Mouse (Mus musculus) inflammation-experienced regulatory T-cells, adult 6 months (primary cell): ENCODE data around the gene Gpr146. TPM values are rescaled to one million over a fixed set of nuclear protein-coding genes. Genes with fewer than 3 reads are reported as not detected.
"Not testable (repeated sequence)": the region's sequence is repeated elsewhere in the genome, so short reads cannot be mapped to it uniquely, and the experiment has no call there.

ENCODE experiments used
- ATAC-seq: one replicate; pipeline ENCODE4 v1.8.0; 2017
- polyA plus RNA-seq, 3 experiments: library from polyadenylated mRNA; unstranded; fragments of 100-300 nt; shearing (Covaris generic); gene quantifications; one replicate each; pipeline ENCODE4 v1.2.1; 2017

Gpr146 gene
- 1 to 10 TPM; 3.9 to 5.8 (median 5.2) TPM for polyA plus RNA-seq

DNA sequence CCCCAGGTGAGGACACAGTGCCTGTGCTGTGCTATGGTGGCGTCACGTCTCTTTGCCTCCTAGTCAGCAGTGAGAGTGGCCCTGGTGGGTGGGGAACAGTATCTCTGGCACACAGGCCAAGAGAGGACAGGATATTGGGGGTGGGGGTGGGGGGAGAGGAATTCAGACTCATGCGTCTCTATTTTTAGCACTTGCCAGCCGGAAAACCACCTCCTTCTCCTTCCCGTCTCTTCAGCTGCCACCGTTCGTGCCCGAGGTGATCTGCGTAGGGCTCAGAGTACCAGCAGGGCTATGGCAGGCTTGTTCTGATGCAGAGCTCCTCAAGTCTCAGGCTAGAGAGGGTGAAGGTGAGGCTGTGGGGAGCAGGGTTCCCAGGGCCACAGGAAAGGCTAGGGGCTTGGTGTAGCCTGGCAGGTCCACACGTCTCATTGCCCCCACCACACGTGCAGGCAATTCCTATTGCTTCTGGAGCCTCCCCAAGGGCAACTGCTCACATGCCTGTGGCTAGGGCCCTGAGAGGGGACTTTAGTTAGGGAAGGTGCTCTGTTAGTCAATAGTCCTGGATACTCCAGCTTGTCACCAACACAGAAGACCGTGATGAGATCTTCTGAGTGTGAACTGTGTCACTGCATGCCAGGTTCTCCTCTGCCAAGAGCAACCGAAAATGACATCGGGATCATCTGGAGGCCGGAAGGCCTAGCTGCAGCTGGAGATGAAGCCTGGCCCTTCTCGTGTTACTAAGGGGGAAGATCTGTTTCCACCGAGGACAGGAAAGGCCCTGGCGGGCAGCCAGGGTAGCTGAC is at the start of gene Gpr146:
TSS of gene Gpr146 (plus strand) at position 230 of the 803 bp plus-strand sequence.
- peak; percentile 3 for ATAC-seq

DNA sequence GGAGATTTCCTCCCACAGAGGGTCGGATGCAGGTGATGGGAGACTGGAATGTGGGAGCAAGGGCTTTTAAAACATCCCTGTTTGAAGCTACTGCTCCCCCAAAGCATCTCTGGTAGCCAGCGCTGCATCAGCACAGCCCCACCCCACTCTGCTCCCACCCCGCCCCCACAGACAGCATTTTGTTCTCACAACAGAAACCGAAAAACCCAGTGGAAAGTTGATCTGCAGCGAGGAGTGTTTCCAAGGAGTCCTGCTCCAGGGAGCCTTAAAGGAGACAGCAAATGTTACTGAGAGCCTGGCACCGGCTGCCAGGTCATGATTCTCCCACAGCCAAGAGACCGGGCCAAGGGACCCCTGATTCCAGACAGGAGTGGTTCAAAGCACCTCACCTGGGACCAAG is 46.7 kb upstream of the Gpr146 start:
- ATAC-seq, result no peak

DNA sequence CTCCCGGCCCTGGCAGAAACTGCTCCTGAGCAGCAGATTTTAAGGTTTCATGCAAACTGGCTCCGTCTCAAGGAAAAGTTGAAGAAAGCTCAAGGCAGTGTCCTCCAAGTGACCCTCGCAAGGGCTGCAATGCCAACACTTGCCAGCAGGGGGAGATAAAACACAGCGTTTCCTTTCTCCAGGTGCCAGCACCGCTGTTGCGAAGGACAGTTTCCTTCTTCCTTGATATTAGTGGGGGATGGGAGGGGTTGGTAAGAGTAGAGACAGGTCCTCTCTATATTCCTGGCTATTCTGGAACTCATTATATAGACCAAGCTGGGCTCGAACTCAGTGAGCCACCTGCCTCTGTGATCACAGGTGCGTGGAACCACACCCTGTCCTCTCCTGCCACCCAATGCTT is 45.8 kb upstream of the Gpr146 start:
- ATAC-seq, result no peak

DNA sequence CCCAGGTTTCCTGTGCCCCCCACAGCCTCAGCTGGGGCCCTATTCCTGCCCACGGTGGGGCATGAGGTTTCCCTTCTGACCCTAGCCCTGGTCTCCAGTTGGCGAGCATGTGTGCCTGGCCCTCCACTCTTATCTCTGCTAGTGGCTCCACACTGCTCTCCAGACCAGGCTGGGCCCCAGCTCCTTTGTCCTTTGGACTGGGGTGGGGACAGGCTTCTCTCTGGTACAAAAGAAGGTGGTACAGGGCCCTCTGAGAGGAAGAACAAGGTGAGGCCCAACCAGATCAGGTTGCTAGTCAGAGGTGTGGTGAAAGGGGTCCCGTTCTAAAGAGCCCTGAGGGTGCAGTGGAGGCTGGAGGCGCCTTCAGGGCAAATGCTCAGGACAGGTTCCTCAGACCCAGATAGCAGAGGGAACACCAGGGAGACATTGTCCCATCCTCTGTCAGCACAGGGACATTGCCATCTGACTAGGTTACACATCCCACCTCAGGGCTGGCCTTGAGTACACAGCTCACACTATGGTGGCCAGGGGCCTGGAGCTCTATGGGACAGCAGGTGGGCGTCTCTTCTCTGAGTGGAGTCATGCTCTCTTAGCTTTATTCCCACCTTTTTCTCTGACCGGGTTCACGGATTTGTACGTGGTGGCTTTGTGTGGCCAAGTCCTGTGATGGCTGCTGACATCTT is 44.8 kb upstream of the Gpr146 start:
- ATAC-seq, result no peak

DNA sequence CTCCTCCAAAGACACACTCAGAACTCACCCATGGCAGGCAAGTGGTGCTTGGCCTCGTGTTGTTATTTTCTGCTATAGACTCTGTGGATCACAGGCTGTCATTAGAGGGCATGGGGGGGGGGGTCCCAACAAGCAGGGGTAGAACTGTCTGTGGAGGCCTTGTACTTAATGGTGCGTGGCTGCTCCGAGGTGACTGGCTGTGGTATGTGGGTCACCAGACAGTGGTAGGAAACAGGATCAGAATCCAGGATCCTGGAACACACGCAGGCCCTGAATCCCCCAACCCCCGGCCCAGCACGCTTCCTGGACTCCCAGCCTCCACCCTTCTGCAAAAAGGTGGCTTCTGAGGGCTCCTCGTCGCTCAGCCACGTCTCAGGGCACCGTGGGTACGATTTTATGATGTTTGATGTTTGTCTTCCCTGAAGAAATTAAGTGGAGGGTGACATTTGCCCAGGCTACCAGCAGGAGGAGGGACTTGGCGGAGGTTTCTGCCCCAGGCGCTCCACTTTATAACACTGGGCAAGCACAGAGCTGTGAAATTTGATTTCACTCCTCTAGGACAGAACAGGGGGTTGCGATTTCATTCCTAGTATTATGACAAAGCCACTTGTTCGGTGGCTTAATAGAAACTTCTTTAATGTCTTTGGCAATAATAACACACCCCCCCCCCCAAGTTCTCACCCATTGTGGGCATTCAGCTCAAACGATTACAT is 44.0 kb upstream of the Gpr146 start:
- no peak for ATAC-seq

DNA sequence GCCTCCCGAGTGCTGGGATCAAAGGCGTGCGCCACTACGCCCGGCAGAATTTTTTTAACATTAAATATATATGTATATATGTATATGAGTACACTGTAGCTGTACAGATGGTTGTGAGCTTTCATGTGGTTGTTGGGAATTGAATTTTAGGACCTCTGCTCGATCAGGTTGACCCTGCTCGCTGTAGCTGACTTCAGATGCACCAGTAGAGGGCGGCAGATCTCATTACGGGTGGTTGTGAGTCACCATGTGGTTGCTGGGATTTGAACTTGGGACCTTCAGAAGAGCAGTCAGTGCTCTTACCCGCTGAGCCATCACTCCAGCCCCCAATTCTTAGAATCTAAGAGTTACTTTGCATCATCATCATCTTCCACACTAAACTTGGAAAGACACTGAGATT is 43.1 kb upstream of the Gpr146 start:
- ATAC-seq, result not testable (repeated sequence)

DNA sequence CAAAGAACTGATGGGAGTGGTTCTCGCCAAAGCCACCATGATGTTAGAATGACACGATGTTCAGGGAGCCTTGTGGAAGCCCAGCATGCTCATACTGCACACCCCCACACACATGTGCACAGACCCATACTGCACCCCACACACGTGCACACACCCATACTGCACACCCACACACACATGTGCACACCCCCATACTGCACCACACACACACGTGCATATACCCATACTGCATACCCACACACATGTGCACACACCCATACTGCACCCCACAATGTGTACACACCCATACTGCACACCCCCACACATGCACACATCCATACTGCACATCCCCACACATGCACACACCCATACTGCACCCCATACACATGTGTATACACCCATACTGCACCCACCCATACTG is 41.9 kb upstream of the Gpr146 start:
- no peak for ATAC-seq

DNA sequence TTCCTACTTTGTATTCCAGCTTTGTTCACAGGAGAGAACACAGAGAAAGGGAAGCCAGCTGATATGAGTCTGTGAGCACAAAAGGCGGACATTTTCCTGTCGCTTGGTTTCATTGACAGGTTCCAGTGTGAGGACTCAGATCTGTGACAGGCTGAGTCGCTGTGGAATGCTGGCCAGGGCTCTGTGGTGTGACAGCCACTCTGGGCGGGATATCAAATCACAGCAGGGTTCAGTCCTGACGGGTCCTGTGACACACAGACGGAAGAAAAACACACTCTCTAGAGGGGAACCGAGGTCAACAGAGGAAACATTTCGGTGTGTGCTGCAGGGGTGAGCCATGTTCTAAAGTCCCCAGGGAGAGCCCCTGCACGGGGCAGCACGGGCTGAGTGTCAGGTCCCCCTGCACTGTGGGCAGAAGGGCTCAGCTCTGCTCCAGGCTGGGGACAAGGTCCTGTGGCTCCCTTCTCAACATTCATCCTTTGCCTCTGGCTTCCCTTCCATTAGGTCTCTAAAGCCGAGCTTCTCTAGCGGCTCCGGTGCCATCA is 39.6 kb upstream of the Gpr146 start:
- ATAC-seq, result no peak

DNA sequence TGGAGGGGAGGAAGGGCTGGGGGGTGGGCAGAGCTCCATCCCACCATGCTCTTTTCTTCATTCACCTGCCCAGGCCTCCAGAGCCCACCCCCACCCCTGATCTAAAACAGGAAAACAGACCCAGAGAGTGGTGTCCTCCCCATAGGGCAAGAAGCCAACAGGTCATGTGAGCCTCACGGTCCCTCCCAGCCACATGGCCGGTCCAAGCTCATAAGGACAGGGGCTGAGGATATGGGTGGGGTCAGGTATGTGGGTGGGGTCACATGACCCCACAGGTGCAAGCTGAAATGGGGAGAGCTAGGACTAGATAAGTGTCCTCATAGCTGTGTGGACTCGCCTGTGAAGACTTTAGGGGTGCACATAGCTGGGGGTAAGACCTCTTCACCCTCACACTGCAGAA is 39.1 kb upstream of the Gpr146 start:
- no peak for ATAC-seq

DNA sequence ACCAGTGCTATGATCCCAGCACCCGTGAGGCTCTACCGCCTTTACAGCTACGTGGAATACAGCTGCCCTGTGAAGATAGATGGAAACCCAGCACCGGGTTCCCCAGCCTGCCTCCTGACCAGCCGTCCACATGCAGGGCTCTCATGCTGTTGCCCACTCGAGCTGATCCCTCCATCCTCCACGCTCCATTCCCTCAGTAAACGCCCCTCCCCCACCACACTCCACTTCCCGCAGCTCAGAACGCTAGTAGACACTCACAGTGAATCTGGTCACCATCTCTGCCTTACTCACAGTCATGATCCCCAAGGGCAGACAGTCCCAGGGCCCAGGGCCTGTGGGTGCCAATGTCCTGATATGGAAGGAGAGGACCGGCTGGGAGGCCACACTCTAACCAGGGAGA is 38.6 kb upstream of the Gpr146 start:
- ATAC-seq, result no peak

DNA sequence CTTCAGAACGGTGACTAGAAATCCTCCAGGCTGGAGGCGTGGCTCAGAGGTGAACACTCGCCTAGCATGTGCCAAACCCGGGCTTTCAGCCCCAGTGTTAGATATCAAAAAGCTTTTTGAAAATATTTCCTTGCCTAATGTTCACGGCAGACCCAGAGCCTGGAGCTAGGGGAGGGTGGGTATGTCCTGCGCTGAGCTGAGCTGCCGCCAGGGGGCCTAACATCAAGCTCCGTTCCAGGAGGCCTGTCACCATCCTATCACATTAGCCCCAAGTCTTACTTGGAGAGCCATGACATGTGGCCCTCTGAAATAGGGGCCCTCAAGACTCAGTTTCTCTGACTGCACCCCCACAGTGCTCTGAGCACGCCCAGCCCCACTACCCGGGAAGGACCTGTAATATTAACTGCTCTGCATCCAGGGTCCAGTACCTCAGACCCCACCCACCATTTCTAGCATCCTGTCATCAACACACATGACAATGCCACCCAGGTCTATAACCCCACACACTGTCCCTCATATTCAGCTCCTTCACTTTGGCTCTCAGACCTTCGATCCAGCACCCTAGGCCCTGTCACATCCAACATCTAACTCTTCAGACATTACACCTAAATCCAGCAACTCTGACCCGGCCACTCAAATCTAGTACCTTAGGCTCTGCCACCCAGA is 33.3 kb upstream of the Gpr146 start:
- ATAC-seq, result peak; percentile 61

DNA sequence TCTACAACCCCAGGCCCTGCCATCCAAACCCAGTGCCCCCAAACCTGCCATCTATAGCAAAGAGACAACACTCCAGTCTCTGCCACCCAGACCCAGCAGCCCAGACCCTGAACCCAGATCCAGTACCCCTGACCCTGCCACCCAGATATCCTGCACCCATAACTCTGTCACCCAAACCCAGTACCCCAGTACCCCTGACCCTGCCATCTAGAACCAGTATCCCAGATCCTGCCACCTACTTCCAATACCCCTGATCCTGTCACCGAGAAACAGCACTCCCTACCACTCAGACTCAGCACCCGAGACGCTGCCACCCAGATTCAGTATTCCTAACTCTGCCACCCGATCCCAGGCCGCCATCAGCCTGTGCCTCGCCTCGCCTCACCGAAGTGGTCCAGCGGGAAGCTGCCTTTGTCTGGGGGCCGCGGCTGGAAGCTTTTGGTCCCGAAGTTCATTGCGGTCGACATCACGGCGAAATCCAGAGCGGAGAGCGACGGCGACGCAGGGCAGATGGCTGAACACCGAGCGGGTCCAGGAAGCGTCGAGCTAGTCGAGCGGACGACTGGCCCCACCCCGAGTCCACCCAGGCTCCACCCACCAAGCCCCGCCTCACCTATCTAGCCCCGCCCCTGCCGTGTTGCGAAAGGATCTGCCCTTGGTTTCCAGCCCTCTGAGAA is 32.7 kb upstream of the Gpr146 start:
- ATAC-seq, result peak; percentile 95

DNA sequence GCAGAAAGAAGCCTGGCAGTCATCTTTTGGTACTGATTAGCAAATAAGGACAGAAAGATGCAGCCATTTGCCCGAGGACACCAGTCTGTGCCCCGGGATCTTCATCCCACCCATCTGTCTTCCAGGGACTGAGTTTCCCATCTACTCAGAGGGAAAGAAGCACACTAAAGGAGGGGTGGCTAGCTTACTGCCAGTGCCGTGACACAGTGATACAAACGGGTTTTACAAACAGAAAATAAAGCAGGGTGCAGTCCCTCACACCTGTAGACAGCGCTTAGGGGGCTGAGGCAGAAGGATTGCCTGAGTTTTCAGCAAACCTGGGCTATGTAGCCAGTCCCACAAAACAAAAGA is 32.2 kb upstream of the Gpr146 start:
- ATAC-seq, result peak; percentile 8

DNA sequence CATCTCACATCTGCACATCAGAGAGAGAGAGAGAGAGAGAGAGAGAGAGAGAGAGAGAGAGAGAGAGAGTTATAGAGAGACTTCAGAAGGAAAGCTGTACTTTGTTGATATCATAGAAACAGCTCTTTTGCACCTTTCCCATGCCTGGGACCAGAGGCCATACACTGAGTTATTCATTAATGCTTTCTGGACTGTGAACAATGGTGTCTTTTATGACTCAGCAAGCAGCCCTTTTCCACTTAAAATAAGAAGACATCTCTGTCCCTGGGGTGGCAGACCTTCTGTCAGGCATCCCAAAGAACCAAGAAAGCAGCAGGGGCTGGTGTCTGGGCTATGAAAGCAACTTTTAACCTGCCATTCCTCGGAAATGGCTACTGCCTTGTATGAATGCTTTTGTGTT is 30.3 kb upstream of the Gpr146 start:
- ATAC-seq, result no peak

DNA sequence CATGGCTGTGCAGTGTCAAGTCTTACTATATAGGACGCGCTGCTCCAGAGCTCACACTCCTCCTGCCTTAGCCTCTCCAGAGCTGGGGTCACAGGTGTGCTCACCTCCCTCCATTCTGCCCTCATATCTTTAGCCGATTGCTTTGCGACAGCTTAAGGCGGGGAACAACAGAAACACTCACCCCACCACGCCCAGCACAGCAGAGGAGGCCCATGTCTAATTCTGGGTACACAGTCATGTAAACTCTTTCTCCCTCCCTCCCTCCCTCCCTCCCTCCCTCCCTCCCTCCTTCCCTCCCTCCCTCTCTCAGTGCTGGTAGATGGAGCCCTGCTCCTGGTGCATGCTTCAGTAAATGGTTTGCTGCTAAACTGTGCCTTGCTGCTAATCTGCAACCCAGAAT is 27.8 kb upstream of the Gpr146 start:
- ATAC-seq, result no peak

DNA sequence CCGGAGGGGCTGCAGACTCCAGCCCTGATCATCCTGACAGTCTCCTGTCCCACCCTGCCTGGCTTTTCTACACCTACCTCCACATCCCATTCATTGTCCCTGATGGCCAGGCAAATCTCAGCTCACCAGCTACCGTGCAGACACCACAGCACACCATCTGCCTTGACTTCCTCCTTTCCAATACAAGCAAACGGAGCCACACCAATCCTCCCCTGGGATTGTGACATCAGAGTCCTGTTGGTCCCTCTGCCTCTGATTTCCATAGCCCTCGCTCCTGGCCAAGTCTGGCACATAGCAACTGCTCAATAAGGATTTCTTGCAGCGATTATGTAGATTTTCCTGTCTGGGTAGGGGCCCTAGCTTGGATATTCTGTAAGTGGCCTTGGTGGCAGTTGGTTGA is 26.4 kb upstream of the Gpr146 start, which contains the start of gene Cox19:
TSS of gene Cox19 (minus strand) at position 285 of the 400 bp plus-strand sequence.
- no peak for ATAC-seq

DNA sequence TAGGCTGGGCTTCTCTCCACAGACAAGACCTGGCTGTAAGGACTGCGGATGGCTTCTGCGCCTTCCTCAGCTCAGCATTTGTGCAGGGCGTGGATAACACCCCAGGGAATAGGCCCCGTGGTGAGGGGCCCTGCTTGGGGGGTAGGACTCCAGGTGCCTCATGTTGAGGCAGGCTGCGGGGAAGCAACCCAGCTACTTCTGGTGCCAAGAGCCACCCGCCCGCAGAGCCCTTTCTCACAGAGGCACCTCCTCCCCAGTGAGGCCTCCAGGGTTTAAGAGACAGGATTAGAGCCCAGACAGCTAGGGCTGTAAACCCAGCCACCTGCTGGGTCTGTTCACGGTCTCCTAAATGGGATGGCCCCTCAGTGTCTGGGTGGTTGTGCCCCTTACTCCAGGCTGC is 25.9 kb upstream of the Gpr146 start:
- no peak for ATAC-seq

DNA sequence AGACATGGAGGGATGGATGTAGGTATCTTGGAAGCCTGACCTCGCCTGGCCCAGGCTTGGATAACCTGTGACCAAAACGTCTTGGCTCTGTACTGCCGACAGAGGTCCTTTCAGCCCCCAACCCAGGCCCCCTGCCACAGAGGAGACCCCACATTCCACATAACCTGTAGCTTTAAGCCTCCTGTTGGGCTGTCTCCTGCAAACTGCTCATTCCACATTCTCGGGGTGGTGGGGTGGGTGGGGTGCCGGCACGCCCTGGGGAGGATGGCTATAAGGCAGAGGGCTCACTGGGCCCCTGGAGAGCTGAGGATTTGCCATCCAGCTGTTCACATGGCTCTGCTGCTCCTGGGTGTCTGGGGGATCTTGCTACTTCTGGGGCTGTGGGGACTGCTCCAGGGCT is 25.2 kb upstream of the Gpr146 start, which contains the start of gene Cyp2w1:
TSS of gene Cyp2w1 (plus strand) at position 301 of the 400 bp plus-strand sequence.
- ATAC-seq, result no peak

DNA sequence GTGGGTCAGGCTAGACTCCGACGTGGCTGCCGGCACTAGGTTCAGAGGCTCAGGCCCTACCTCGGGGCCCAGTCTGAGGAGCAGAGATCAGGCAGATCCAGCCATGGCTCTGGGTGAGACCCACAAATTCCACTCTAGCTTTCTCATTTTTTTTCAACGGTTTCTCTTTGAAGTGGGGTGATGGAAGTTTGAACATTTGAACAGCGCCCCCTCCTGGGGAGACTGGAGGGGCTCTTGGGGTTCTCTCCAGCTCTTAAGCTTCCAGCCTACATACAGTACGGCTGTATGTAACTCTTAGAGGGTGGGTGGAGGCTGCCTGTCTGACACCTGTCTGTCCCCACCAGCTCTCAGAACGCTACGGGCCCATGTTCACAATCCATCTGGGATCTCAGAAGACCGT is 24.0 kb upstream of the Gpr146 start:
- ATAC-seq, result no peak

DNA sequence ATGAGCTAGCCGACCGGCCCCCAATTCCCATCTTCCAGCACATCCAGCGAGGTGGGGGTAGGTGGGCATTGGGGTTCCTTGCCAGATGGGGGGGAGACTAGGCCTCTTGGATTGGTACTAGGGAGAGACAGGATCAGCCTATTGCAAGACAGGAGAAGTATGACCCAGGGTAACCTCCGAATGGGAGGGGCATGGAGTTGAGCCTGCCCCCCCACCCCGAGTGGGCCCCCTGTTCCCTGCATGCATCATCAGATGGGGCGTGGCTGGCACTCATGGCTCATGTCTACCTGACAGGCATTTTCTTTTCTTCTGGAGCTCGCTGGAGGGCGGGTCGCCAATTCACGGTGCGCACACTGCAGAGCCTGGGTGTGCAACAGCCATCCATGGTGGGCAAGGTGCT is 23.6 kb upstream of the Gpr146 start:
- no peak for ATAC-seq

DNA sequence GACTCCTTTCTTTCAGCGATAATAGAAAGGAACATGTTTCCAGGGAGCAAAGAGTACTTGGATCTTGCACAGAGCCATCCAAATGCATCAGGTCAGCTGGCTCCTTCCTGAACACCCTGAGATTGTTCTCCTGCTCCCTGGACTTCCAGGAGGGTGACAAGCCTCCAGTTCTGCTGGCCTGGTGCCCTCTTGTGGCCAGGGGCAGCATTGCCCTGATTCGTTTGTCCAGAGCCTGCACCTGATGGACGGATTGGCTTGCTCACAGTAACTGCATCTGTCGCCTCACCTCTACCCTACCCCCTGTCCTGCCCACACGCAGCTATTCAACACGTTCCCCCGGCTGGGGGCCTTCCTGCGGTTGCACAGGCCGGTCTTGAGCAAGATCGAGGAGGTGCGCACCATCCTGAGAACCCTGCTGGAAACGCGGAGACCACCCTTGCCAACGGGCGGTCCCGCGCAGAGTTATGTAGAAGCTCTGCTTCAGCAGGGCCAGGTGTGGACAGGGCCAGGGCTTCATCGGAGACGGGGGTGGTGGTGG is 22.2 kb upstream of the Gpr146 start:
- ATAC-seq, result peak; percentile 52

DNA sequence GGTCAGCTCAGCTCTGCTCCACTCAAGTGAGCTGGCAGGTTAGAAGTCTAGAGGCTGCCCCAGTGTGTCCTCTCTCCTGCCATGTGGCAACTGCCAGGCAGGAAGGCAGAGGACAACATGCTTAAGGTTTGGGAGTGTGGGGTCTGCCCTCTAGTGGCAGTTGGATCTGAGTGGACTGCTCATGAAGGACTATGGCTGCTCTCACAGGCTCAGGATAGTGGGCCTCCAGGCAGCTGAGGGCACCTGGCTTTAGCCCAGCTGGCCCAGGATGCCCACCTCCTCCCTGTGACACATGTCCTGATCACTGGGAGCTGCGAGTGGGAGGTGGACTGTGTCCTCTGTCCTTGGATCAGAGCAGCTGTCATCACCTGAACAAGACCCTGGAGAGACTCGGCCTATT is 18.8 kb upstream of the Gpr146 start:
- ATAC-seq, result no peak
